Mouse (Mus musculus) heart, embryonic 13.5 days (tissue): ENCODE results near the gene Pde4dip. TPM values are rescaled to one million over a fixed set of nuclear protein-coding genes. Genes with fewer than 3 reads are reported as not detected.

Experiments used
- ATAC-seq: fragments of 200-750 bp; cut with Nextera tagmentation; 2 replicates; pipeline ENCODE4 v1.8.0; 2017; ENCODE audit warnings: moderate TSS enrichment; ENCODE audit not compliant: insufficient number of reproducible peaks, low FRiP score, low TSS enrichment; ENCODE audit errors: extremely low read depth
- H3K27ac ChIP-seq: fragments of 300-500 bp; sonication (generic); replicated peaks from 2 replicates; pipeline ENCODE4 v1.5.1; 2015; ENCODE audit warnings: moderate library complexity, mild to moderate bottlenecking, inconsistent platforms
- H3K27me3 ChIP-seq: fragments of 300-500 bp; sonication (generic); replicated peaks from 2 replicates; pipeline ENCODE4 v1.6.1; 2015; ENCODE audit warnings: mild to moderate bottlenecking, inconsistent platforms
- H3K36me3 ChIP-seq: fragments of 300-500 bp; sonication (generic); 2 replicates; pipeline ENCODE4 v1.6.1; 2015; ENCODE audit warnings: mild to moderate bottlenecking, inconsistent platforms
- H3K4me1 ChIP-seq: fragments of 300-500 bp; sonication (generic); 2 replicates; pipeline ENCODE4 v1.6.1; 2015; ENCODE audit warnings: inconsistent platforms
- H3K4me2 ChIP-seq: fragments of 300-500 bp; sonication (generic); 2 replicates; pipeline ENCODE4 v1.6.1; 2015; ENCODE audit warnings: inconsistent platforms, mild to moderate bottlenecking, moderate library complexity
- H3K4me3 ChIP-seq: fragments of 300-500 bp; sonication (generic); 2 replicates; pipeline ENCODE4 v1.5.1; 2015; ENCODE audit warnings: moderate library complexity, mild to moderate bottlenecking, inconsistent platforms
- H3K9ac ChIP-seq: fragments of 300-500 bp; sonication (generic); 2 replicates; pipeline ENCODE4 v1.6.1; 2015; ENCODE audit warnings: inconsistent platforms, mild to moderate bottlenecking, moderate library complexity
- H3K9me3 ChIP-seq: fragments of 300-500 bp; sonication (generic); 2 replicates; pipeline ENCODE4 v1.6.1; 2016; ENCODE audit warnings: inconsistent platforms
- WGBS: fragments of 180-500 bp; shearing (Covaris S2); methylation state at CpG from one replicate; pipeline ENCODE4 v1.1.7; 2015; ENCODE audit warnings: mixed read lengths; 5-methylcytosine and 5-hydroxymethylcytosine counted together
- polyA plus RNA-seq: library from polyadenylated mRNA; unstranded; fragments of >200 nt; fragmentation: Nextera tagmentation; extraction: Ambion mirVana; gene quantifications from 2 replicates; pipeline ENCODE4 v1.2.1, GENCODE M21; 2015

Pde4dip gene
- polyA plus RNA-seq, 1 experiment from 2014 or later: 68.2 TPM

DNA sequence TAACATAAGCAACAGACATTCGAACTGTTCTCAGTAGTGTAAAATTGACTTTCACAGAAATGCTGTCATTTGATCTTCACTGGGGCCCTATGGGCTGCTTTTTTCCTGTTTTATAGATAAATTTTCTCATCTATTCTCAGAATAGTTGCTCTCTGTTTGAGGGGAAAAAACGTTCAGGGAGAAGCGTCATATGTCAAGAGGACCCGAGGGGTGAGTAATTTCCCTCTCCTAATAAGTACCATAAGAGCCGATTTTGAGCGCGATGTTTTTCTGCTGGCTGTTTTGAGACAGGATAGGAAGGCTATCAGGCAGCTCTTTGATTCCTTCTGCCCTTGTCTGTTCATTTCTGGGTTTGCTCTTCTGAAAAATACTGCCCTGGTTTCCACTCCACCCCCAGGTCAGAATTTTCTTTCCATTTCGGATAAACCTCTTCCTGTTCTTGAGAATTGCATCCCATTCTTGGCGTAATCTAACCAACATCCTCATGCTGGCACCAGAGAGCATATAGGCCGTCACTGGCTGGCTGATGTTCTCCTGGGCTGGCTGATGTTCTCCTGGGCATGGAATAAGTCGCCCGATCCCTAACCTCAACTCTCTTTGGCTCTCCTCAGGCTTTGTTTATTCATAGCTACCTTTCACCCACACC is 41.8 kb upstream of the Pde4dip start:
- no peaks in the 10 kb centered on the region for H3K36me3 ChIP-seq
- peaks cover 3% of the 10 kb centered on the region; the same call in 1 of the 2 replicates for H3K9me3 ChIP-seq
- no peak overlapping the region for H3K27ac ChIP-seq
- H3K4me3 ChIP-seq: no peak overlapping the region
- no peak overlapping the region for H3K9ac ChIP-seq
- 41% methylated on average over 12 of the region's 12 CpGs for WGBS
- H3K4me1 ChIP-seq: peaks cover 52% of the 10 kb centered on the region
- no peak for ATAC-seq
- H3K27me3 ChIP-seq: peaks cover 14% of the 10 kb centered on the region
- peak overlapping the region; percentile 2; the same call in 1 of the 2 replicates for H3K4me2 ChIP-seq

DNA sequence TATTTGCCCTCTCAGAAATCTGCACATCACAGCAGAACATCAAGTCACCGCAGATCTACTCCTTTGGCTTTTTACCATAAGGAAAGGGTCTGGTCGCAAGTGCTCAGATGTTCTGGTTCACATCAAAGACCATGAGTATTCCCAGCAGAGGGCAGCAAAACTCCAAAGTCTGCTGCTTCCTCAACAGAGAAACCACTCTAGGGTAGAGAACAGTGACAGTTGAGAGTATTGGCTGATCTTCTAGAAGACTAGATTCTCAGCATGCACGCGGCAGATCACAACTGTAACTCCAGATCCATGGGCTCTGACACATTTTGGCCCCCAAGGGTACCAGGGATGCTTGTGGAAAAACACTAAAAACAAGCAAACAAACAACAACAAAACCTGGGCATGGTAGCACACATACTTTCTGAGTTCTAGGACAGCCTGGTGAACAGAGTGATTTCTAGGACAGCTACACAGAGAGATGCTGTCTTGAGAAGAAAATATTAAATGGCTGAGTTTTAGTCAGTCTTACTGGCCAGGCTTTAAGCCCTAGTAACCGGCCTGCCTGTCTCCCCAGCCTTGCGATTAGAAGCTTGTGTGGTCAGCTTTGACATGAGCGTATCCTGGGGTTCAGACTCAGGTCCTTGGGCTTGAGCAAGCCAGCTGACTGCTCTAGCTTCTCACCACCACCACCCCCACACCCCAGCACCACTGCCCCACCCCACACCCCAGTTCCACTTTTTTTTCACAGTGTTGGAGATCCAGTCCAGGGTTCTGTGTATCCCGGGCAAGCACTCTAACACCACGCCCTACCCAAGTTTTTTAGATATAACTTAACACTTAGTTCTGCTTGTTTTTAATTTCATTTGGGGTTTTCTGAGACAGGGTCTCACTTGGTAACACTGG is 40.7 kb upstream of the Pde4dip start:
- Histone ChIP-seq H3K27ac (no peak overlapping the region), H3K9me3 (no peaks in the 10 kb centered on the region), H3K4me2 (no peak overlapping the region), H3K36me3 (peaks cover 2% of the 10 kb centered on the region), H3K4me3 (no peak overlapping the region), H3K27me3 (peaks cover 14% of the 10 kb centered on the region), H3K4me1 (peaks cover 52% of the 10 kb centered on the region), H3K9ac (peak overlapping the region; percentile 6; the same call in 1 of the 2 replicates)
- WGBS: 53% methylated on average over 9 of the region's 9 CpGs
- ATAC-seq: no peak; the same call in 1 of the 2 replicates

DNA sequence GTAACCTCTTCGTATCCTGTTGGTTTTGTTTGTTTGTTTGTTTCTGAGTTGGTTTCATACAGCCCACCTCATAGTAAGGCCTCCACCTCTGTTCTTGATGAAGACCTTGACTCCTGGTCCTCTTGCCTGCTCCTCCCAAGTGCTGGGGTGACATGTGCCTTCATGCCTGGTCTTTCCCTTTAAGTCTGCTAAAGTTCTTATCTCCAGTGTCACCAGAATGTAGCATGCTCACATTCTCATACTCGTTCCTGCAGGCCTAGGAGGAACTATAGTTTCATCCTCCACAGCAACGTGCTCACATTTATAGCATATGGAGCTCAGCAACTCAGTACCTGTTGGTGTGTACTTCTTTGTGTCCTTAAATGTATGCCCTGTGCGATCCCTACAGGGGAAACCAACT is 38.8 kb upstream of the Pde4dip start:
- Histone ChIP-seq H3K4me3 (no peak overlapping the region), H3K27me3 (peaks cover 6% of the 10 kb centered on the region; the same call in 1 of the 2 replicates), H3K4me2 (no peak overlapping the region), H3K27ac (no peak overlapping the region), H3K4me1 (peaks cover 36% of the 10 kb centered on the region), H3K36me3 (peaks cover 21% of the 10 kb centered on the region), H3K9me3 (no peaks in the 10 kb centered on the region), H3K9ac (no peak overlapping the region)
- ATAC-seq: no peak
- WGBS: 53% methylated on average over 4 of the region's 4 CpGs

DNA sequence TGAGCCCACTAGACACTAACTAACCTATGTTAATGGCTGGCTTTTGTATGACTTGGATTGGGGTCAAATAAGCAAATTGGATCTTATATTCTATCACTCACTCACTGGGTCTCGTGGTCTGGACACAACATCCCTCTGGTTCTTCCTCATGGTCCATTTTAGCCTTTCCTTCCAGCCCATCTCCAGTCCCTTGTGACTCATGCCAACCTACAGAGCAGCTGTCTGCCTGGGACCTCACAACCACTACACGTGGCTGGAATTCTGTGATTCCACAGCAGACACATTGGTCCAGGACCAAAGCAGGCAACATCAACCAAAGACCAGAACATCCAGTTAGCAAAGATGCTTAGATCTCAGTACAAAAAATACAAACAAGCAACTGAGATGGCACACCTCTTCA is 36.7 kb upstream of the Pde4dip start:
- no peak for ATAC-seq
- WGBS: 82% methylated on average over 2 of the region's 2 CpGs
- H3K4me2 ChIP-seq: no peak overlapping the region
- H3K4me1 ChIP-seq: peaks cover 17% of the 10 kb centered on the region
- H3K36me3 ChIP-seq: peaks cover 40% of the 10 kb centered on the region
- no peak overlapping the region for H3K4me3 ChIP-seq
- no peak overlapping the region for H3K9ac ChIP-seq
- no peaks in the 10 kb centered on the region for H3K27me3 ChIP-seq
- no peak overlapping the region for H3K27ac ChIP-seq
- no peaks in the 10 kb centered on the region for H3K9me3 ChIP-seq

DNA sequence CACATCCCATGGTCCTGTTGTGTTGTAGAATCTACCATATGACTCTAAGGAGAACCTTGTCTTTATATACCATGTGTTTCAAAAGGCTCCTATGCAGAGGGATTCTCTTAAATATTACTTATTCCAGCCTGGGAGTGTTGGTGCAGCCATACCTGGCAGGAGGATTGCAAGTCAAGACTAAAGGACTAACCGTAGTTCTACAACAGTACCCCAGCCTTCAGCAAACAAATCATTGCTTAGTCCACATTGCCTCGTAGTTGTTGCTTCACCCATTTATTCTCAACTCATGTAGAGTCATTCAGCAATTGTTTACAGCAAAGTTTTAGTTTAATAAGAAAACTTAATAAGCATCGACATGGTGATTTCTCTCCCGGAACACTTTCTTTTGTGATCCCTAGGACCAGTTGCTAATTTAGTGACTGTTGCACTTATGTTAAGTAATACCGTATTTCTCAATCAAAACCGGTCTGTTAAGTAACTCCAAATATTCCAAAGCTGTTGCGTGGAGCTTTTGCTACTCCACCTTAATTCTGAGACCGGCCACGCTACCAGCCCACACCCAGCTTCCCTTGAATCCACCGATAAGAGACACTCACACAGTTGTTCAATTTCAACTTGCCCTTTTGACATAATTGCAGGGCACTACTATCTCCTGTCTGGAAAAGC is 30.5 kb upstream of the Pde4dip start:
- no peaks in the 10 kb centered on the region for H3K9me3 ChIP-seq
- no peak overlapping the region for H3K4me2 ChIP-seq
- no peak for ATAC-seq
- no peaks in the 10 kb centered on the region for H3K4me1 ChIP-seq
- no peak overlapping the region for H3K4me3 ChIP-seq
- H3K36me3 ChIP-seq: peaks cover 95% of the 10 kb centered on the region
- H3K9ac ChIP-seq: no peak overlapping the region
- WGBS: 95% methylated on average over 10 of the region's 10 CpGs
- H3K27ac ChIP-seq: no peak overlapping the region
- H3K27me3 ChIP-seq: no peaks in the 10 kb centered on the region

DNA sequence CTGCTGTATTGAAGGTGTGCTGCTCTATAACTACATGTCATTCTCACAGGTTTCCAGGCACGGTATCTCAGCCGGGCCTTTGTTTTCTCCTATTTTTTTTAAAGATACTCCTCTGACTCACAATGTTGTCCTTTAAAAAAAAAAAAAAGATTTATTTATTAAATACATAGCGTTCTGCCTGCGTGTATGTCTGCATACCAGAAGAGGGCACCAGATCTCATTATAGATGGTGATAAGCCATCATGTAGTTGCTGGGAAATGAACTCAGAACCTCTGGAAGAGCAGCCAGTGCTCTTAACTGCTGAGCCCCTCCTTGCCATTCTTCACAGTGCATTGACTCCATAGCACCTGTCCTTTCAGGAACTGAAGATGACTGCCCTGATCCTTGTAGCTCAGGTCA is 26.6 kb upstream of the Pde4dip start:
- ATAC-seq: no peak
- peaks cover 77% of the 10 kb centered on the region for H3K36me3 ChIP-seq
- H3K4me3 ChIP-seq: no peak overlapping the region
- no peak overlapping the region for H3K4me2 ChIP-seq
- no peaks in the 10 kb centered on the region for H3K27me3 ChIP-seq
- H3K4me1 ChIP-seq: no peaks in the 10 kb centered on the region
- H3K9ac ChIP-seq: no peak overlapping the region
- no peaks in the 10 kb centered on the region for H3K9me3 ChIP-seq
- WGBS: 76% methylated on average over 4 of the region's 4 CpGs
- H3K27ac ChIP-seq: no peak overlapping the region

DNA sequence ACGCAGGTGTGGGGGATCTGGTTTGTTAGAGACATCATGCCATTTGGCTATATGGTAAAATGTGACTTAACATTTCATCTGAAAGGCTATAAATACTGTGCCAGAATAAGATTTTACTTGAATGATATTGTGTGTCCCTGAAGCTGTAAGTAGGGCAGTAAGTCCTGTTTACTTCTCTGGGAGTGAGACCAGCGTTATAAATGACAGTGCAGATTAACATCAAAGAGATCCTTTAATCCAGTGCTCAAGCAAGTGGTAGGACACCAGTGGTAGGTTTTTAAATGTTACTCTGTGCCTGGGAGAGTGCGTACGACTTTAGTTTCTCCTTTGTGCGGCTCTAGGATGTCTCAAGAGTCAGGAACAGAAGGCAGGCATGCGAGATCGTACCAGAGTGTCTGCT is 22.6 kb upstream of the Pde4dip start:
- Histone ChIP-seq H3K36me3 (peaks cover 67% of the 10 kb centered on the region), H3K9me3 (no peaks in the 10 kb centered on the region), H3K9ac (no peak overlapping the region), H3K4me3 (no peak overlapping the region), H3K27ac (no peak overlapping the region), H3K4me1 (no peaks in the 10 kb centered on the region), H3K4me2 (no peak overlapping the region), H3K27me3 (no peaks in the 10 kb centered on the region)
- no peak for ATAC-seq
- 85% methylated on average over 7 of the region's 7 CpGs for WGBS

DNA sequence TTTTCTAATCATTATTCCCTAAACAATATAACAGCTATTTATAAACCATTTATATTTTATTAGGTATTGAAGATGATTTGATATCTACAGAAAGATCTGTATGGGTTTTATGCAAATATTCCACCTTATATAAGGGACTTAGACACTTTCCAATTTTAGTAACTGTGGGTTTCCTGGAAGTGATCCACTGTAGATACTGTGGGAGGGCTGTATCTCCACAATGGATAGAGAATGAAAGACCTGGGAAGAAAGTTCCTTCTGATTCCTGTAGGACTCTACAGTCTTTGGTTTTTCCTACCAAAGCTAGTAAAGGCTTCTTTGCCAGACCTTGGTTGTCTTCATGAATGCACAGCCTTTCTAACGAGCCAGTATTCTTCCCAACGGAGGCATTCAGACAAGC is 21.2 kb upstream of the Pde4dip start:
- no peak for ATAC-seq
- H3K4me1 ChIP-seq: no peaks in the 10 kb centered on the region
- no peak overlapping the region for H3K27ac ChIP-seq
- H3K27me3 ChIP-seq: no peaks in the 10 kb centered on the region
- H3K9me3 ChIP-seq: no peaks in the 10 kb centered on the region
- H3K4me3 ChIP-seq: no peak overlapping the region
- no peak overlapping the region for H3K4me2 ChIP-seq
- H3K9ac ChIP-seq: no peak overlapping the region
- peaks cover 53% of the 10 kb centered on the region for H3K36me3 ChIP-seq
- WGBS: 65% methylated on average over 2 of the region's 2 CpGs

DNA sequence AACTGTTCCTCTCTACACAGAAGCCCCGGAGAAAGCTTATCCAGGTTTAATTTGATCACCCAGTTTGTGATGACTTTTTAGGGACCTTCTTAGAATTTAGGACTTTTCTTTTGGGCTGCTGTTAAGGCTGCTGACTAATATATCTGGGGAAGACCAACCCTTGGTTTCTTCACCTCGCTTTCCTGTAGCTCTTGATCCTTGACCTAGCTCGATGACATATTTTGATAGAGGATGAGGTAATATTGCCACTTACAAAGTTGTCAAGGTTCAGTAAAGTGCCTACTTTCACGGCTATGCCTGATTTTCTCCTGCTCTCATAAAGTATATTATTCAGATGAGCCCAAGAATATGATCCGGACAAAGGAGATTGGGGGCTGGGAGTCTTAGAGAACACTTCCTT is 13.1 kb upstream of the Pde4dip start:
- WGBS: 11% methylated on average over 5 of the region's 5 CpGs

DNA sequence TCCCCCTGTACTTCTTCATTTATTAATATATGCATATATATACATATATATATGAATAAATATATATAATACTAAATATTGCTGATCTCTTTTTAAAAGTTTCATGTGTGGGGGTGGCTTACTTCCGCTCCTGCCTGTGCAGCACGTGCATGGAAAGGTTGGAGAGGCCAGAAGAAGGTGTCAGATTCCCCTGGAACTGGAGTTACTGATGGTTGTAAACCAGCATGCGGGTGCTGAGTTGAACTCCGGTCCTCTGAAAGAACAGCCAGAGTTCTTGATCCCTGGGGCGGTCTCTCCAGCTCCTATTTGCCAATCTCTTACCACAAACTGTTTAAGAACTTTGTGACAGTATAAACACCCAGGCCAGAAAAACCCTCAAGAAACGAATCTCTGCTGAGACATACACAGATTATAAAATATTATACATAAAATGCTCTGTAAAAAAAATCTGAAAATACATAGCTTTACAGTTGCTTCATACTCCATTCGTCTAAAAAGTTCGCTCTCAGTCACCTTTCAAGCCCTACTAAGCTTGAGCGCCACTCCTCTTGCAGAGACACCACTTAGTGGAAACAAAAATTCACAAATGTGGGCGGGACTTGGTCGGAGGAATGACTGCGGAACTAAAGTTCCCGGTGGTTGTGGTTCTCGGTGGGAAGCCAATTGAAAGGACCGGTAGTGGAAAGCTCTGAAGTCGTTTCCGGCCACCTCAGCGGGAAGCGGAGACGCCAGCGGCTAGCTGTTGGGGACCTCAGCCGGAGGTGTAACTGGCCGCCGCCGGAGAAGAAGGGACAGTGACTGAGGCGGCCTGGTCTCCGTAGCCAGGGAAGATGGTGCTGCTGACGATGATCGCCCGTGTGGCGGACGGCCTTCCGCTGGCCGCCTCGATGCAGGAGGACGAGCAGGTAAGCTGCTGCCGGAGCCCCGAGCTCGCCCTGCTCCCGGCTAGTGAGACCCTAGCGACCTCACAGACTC is 12.3 kb upstream of the Pde4dip start, which contains the start of gene Sec22b:
TSS of gene Sec22b (plus strand) at position 675 of the 975 bp plus-strand sequence.
- H3K4me1 ChIP-seq: peaks cover 33% of the 10 kb centered on the region

More for the DNA sequence above, 13.1 kb upstream of the Pde4dip start:
- ATAC-seq: no peak
- Histone ChIP-seq H3K36me3 (no peaks in the 10 kb centered on the region), H3K27me3 (no peaks in the 10 kb centered on the region), H3K4me1 (peaks cover 33% of the 10 kb centered on the region), H3K4me2 (peak overlapping the region; percentile 94), H3K9ac (peak overlapping the region; percentile 98), H3K9me3 (no peaks in the 10 kb centered on the region), H3K27ac (peak overlapping the region; percentile 41; the same call in 1 of the 2 replicates), H3K4me3 (peak overlapping the region; percentile 100)

More for the DNA sequence above, 12.3 kb upstream of the Pde4dip start, which contains the start of gene Sec22b:
- H3K4me3 ChIP-seq: peak within 1 kb of the TSS; percentile 100
- peak within 1 kb of the TSS; percentile 41; the same call in 1 of the 2 replicates for H3K27ac ChIP-seq
- WGBS: 5% methylated on average over 41 of the region's 41 CpGs
- no peaks in the 10 kb centered on the region for H3K27me3 ChIP-seq
- peak within 1 kb of the TSS; percentile 94 for H3K4me2 ChIP-seq
- no peaks in the 10 kb centered on the region for H3K36me3 ChIP-seq
- ATAC-seq: peak; percentile 54; the same call in 1 of the 2 replicates
- H3K9me3 ChIP-seq: no peaks in the 10 kb centered on the region
- peak within 1 kb of the TSS; percentile 98 for H3K9ac ChIP-seq
